Mouse (Mus musculus) liver, postnatal 0 days (tissue): Measurements from ENCODE around the gene Arfgap3.

Source experiments
- CTCF ChIP-seq: sonication (generic); IDR thresholded peaks from 2 replicates; pipeline ENCODE4 v1.5.1; 2016; ENCODE audit warnings: antibody characterized with exemption, low read depth
- EP300 ChIP-seq: IDR thresholded peaks from 2 replicates; pipeline ENCODE4 v1.6.1; 2016; ENCODE audit warnings: antibody characterized with exemption, low read depth, mild to moderate bottlenecking

DNA sequence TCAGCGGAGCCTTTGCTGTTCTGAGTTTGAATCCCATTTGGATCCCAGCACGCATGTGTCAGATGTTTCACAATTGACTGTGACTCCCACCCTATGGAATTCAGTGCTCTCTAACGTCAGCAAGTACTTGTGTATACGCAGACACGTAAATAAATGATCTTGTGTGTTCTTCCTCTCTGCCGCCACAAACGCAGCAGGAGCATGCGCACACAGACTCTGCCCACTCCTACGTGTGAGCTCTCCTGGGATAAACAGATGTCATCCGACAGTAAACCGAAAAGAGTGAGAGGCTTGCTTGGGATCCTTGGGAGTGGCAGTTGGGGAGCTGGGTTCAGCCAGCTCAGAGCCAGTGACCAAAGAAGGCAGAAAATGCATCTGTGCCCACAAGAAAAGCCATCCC is 68.7 kb downstream of the Arfgap3 start:
- no peak for TF ChIP-seq CTCF
- TF ChIP-seq EP300 = no peak
